25 mouse cellular contexts compared by ENCODE assay signal in genomic region chr5:4162461-4162860, GRCm38 (mm10).
"Had no signal": no experiment of that assay in that cellular context is flagged by ENCODE, and none has a peak within 500 bp of the region (broad histone marks: within the 10 kb centered on the region; RNA-seq: fewer than 3 reads in every experiment).

No protein-coding gene starts in this region.

- H3K27me3 ChIP-seq: heart, embryonic 12.5 days; hindbrain, embryonic 12.5 days; kidney, embryonic 15.5 days; limb, embryonic 12.5 days; liver, embryonic 12.5 days had no signal

- ATAC-seq: hindbrain, embryonic 16.5 days; inflammation-experienced regulatory T-cells, adult 6 months; liver, embryonic 12.5 days had no signal

- H3K9ac ChIP-seq: heart, embryonic 12.5 days; hindbrain, embryonic 12.5 days; hindbrain, embryonic 14.5 days; kidney, embryonic 15.5 days; limb, embryonic 12.5 days; liver, embryonic 12.5 days; liver, embryonic 14.5 days had no signal

- H3K4me2 ChIP-seq: heart, embryonic 12.5 days; hindbrain, embryonic 12.5 days; hindbrain, embryonic 14.5 days; kidney, embryonic 15.5 days; limb, embryonic 12.5 days; liver, embryonic 12.5 days had no signal

- H3K36me3 ChIP-seq: heart, embryonic 10.5 days; heart, embryonic 12.5 days; hindbrain, embryonic 10.5 days; hindbrain, embryonic 12.5 days; kidney, embryonic 15.5 days; limb, embryonic 12.5 days; liver, embryonic 12.5 days had no signal

- H3K27ac ChIP-seq: heart, embryonic 10.5 days; hindbrain, embryonic 10.5 days; hindbrain, embryonic 12.5 days; hindbrain, embryonic 14.5 days; kidney, embryonic 15.5 days; kidney, postnatal 0 days; limb, embryonic 12.5 days; liver, embryonic 12.5 days; liver, embryonic 14.5 days had no signal

- H3K4me1 ChIP-seq: heart, embryonic 10.5 days; heart, embryonic 12.5 days; hindbrain, embryonic 10.5 days; hindbrain, embryonic 12.5 days; kidney, embryonic 15.5 days; limb, embryonic 12.5 days; liver, embryonic 12.5 days had no signal

- H3K4me3 ChIP-seq: heart, embryonic 10.5 days; heart, embryonic 12.5 days; hindbrain, embryonic 10.5 days; hindbrain, embryonic 12.5 days; kidney, embryonic 15.5 days; limb, embryonic 12.5 days; liver, embryonic 12.5 days had no signal

- DNase-seq: gastrocnemius, postnatal 14 days; gastrocnemius, postnatal 36 days; heart, adult 11 months; heart, postnatal 10 days; heart, postnatal 4 days; kidney, adult 11 months; kidney, adult 8-10 months; kidney, postnatal 14 days; kidney, postnatal 36 days; layer of hippocampus, adult 9-11 months; layer of hippocampus, postnatal 36 days; left cerebral cortex, postnatal 4 days; liver had no signal

- H3K9me3 ChIP-seq: heart, embryonic 10.5 days; heart, embryonic 12.5 days; hindbrain, embryonic 10.5 days; hindbrain, embryonic 12.5 days; kidney, embryonic 15.5 days; limb, embryonic 12.5 days; liver, embryonic 12.5 days had no signal
